Mouse (Mus musculus) layer of hippocampus, adult 2 months (tissue): ENCODE results near the gene Scmh1. TPM values are rescaled to one million over a fixed set of nuclear protein-coding genes. Genes with fewer than 3 reads are reported as not detected.

Source experiments
- DNase-seq, 2 experiments: peaks; one replicate each; pipeline ENCODE4 v3.0.0; 2022; ENCODE audit warnings: low spot score in 2 of 2
- H3K27ac ChIP-seq: fragments of 200-600 bp; 2 replicates; pipeline ENCODE4 v1.8.1; 2022
- H3K4me3 ChIP-seq: fragments of 200-600 bp; 2 replicates; pipeline ENCODE4 v1.8.1; 2022; ENCODE audit warnings: mild to moderate bottlenecking
- CTCF ChIP-seq: fragments of 200-600 bp; conservative IDR thresholded peaks from 2 replicates; pipeline ENCODE4 v1.8.1; 2022; ENCODE audit warnings: antibody characterized with exemption, mild to moderate bottlenecking, moderate library complexity
- total RNA-seq, 2 experiments: library from RNA; stranded (reverse); gene quantifications; 2 replicates each; pipeline ENCODE4 v1.2.3; 2021

The Scmh1 gene
- total RNA-seq, 2 experiments from 2014 or later = 87.9 to 92.3 TPM

DNA sequence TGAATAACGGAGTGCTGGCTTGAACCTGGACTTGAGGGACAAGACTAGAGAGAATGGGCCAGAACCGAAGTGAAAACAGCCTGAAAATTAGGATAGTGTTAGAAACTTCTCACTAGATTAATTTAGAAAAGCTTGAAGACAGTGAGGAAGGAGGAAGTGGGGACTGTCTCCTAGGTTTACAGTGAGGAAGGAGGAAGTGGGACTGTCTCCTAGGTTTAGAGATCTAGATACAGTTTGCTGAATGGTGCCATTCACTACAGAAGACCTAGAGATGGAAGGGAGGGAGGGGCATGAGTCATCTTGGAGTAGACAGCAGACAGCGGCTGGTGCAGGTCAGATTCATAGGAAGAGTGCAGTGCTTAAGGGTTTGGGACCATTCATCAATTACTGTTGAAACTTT lies 118.0 kb downstream of the Scmh1 start:
- DNase-seq = no peak
- TF ChIP-seq CTCF = no peak
- H3K4me3 ChIP-seq = no peak overlapping the region
- H3K27ac ChIP-seq = no peak overlapping the region

- Histone ChIP-seq H3K27ac (no peak overlapping the region), H3K4me3 (no peak overlapping the region)
- DNase-seq = no peak
- TF ChIP-seq CTCF = no peak
These were observed 123.1 kb downstream of the Scmh1 start for GRCm38 (mm10) chr4:120528171-120528570.

DNA sequence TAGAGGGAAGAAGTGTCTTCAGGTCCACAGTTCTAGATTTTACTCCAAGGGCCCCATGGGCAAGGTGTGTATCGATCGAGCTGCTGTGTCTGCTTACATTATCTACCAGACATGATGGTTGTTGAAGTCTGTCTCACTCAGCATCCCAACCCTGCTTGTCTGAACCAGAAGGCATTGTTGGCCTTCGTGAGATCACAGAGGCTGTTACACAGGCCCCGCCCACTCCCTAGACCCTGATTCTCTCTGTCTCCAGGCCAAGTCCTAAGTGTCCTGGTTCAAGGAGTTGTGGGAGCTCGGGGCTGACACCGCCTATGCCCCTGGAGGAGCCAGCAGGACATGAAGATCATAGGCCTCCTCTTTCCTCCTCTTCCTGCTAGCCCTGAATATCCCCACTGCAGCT lies 126.9 kb downstream of the Scmh1 start, which contains the start of gene Slfnl1:
Slfnl1 (plus strand) TSS at position 246 of the 400 bp plus-strand sequence.
- no peak for DNase-seq
- no peak within 1 kb of the TSS for H3K4me3 ChIP-seq
- no peak within 1 kb of the TSS for H3K27ac ChIP-seq
- no peak for TF ChIP-seq CTCF

GRCm38 (mm10) chr4:120538664-120539063 lies 133.6 kb downstream of the Scmh1 start:
- Histone ChIP-seq H3K27ac (no peak overlapping the region), H3K4me3 (no peak overlapping the region)
- no peak for TF ChIP-seq CTCF
- DNase-seq = no peak

DNA sequence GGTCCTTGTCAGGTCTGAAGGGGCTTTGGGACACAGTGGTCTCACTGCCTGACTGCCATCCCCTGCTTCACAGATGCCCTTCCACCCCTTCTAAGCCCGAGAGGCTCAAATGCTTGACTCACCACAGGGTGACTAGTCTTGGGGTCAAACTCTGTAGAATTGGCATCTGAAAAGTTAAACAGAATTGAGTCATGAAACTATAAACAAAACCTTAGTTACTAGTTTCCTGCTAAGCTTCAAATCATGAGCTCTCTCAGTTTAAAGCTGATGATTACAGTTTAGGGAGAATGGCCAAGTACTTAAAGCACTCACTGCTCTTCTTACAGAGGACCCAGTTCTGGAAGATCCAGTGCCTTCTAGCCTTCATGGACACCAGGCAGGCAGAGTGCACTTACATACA lies 139.8 kb downstream of the Scmh1 start:
- Histone ChIP-seq H3K4me3 (no peak overlapping the region), H3K27ac (no peak overlapping the region)
- no peak for TF ChIP-seq CTCF
- DNase-seq = no peak

- TF ChIP-seq CTCF = no peak
- no peak overlapping the region for H3K27ac ChIP-seq
- no peak overlapping the region for H3K4me3 ChIP-seq
- DNase-seq = no peak
These were observed 151.5 kb downstream of the Scmh1 start for GRCm38 (mm10) chr4:120556592-120556991.

GRCm38 (mm10) chr4:120565726-120566125 lies 160.6 kb downstream of the Scmh1 start:
- DNase-seq = no peak
- Histone ChIP-seq H3K27ac (no peak overlapping the region), H3K4me3 (no peak overlapping the region)
- no peak for TF ChIP-seq CTCF

- no peak for TF ChIP-seq CTCF
- no peak overlapping the region for H3K4me3 ChIP-seq
These were observed 162.9 kb downstream of the Scmh1 start for GRCm38 (mm10) chr4:120568005-120568404.

GRCm38 (mm10) chr4:120569025-120569424 lies 163.9 kb downstream of the Scmh1 start:
- TF ChIP-seq CTCF = no peak
- peak overlapping the region; percentile 97; the same call in 1 of the 2 replicates for H3K27ac ChIP-seq
- H3K4me3 ChIP-seq = peak overlapping the region; percentile 70
- DNase-seq = no peak

More at GRCm38 (mm10) chr4:120568005-120568404, 162.9 kb downstream of the Scmh1 start:
- no peak for DNase-seq
- H3K27ac ChIP-seq = no peak overlapping the region

GRCm38 (mm10) chr4:120569486-120570437 lies 164.7 kb downstream of the Scmh1 start, which contains the start of gene Ctps:
Ctps (minus strand) TSS chr4:120570276.
- H3K27ac ChIP-seq = peak within 1 kb of the TSS; percentile 97
- DNase-seq = peak; percentile 91 to 92
- H3K4me3 ChIP-seq = peak within 1 kb of the TSS; percentile 70
- TF ChIP-seq CTCF = 0 out of 2 replicates have a peak, but pooled peaks have one; percentile 3

DNA sequence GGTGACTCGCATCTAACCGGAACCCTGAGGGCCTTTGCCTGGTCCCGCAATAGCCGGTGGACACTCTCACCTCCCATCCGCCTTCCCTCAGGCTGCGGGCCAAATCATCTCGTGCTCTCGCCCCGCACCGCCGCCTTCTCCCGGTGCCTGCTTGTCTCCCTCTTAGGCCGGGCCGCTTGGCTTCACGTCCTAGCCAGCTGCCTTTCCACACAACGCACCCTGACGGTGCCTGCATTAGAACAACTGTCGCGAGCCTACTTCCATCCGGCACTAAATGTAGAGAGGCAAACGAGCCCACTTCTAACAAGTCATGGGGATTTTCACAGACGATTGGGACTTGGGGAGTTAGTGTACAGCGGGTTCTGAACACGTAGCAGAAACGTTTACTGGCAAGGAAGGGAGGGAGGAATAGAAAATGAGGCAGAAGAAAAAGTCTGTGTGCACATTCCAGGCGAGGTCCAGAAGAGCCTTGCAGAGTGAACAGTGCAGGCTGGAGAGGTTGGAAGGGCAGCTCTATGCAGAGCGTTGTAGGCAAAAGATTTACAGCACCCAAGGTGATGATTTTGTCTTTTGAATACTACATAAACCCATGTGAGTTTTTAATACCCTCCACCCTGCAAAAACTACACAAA lies 165.5 kb downstream of the Scmh1 start:
- H3K4me3 ChIP-seq = peak overlapping the region; percentile 70
- DNase-seq = no peak
- peak overlapping the region; percentile 97 for H3K27ac ChIP-seq
- no peak for TF ChIP-seq CTCF

GRCm38 (mm10) chr4:120571070-120571464 lies 166.0 kb downstream of the Scmh1 start:
- no peak for TF ChIP-seq CTCF
- H3K27ac ChIP-seq = peak overlapping the region; percentile 97
- H3K4me3 ChIP-seq = peak overlapping the region; percentile 70
- DNase-seq = no peak

GRCm38 (mm10) chr4:120571691-120572090 lies 166.6 kb downstream of the Scmh1 start:
- Histone ChIP-seq H3K27ac (peak overlapping the region; percentile 97; the same call in 1 of the 2 replicates), H3K4me3 (no peak overlapping the region)
- no peak for TF ChIP-seq CTCF
- no peak for DNase-seq

Other genes starting within 250 kb of the Scmh1 start
- gene Edn2, start 244.1 kb upstream of the Scmh1 start, total RNA-seq = not detected
- 10 to 100 TPM; 32.8 to 32.9 TPM for gene Foxo6, start 117.9 kb upstream of the Scmh1 start, total RNA-seq
- gene Slfnl1, start 127.0 kb downstream of the Scmh1 start, total RNA-seq = under 1 TPM; 0.27 to 0.33 TPM
- gene Ctps, start 165.0 kb downstream of the Scmh1 start, total RNA-seq = 10 to 100 TPM; 33.5 to 38.4 TPM
- gene Gm8439, start 183.5 kb downstream of the Scmh1 start, total RNA-seq = not detected